In genomic region chr6:88483111-88483510, GRCm38 (mm10) we compare ENCODE assay signal across 9 mouse cellular contexts. TPM values are rescaled to one million over a fixed set of nuclear protein-coding genes. Genes with fewer than 3 reads are reported as not detected.
DNase-seq lines count a peak whose midpoint lies in the region; ATAC-seq lines count a peak whose summit lies in the region.
"Had no signal": no experiment of that assay in that cellular context is flagged by ENCODE, and none has a peak within 500 bp of the region (broad histone marks: within the 10 kb centered on the region; RNA-seq: fewer than 3 reads in every experiment).

No protein-coding gene starts in this region.

- H3K9ac ChIP-seq in forebrain, embryonic 16.5 days (replicated peaks; ENCODE audit: low read depth, low read length): no peak overlapping the region
- H3K9ac ChIP-seq in forebrain, embryonic 11.5 days (ENCODE audit: low read length): no peak overlapping the region

- H3K4me2 ChIP-seq in forebrain, embryonic 16.5 days (ENCODE audit: low read length): no peak overlapping the region
- no peak overlapping the region for H3K4me2 ChIP-seq in forebrain, embryonic 11.5 days (ENCODE audit: low read depth, low read length, severe bottlenecking)

- no peak overlapping the region for H3K4me3 ChIP-seq in forebrain, embryonic 16.5 days (replicated peaks; ENCODE audit: low read length)
- no peak overlapping the region for H3K4me3 ChIP-seq in forebrain, embryonic 11.5 days (ENCODE audit: low read depth, low read length)

- 46% methylated on average over 7 of the region's 7 CpGs for WGBS in forebrain, embryonic 16.5 days
- 76% methylated on average over 7 of the region's 7 CpGs for WGBS in forebrain, embryonic 11.5 days

- H3K36me3 ChIP-seq in forebrain, embryonic 16.5 days (ENCODE audit: control insufficient read depth, insufficient read depth): peaks cover 28% of the 10 kb centered on the region
- H3K36me3 ChIP-seq in forebrain, embryonic 11.5 days (ENCODE audit: control insufficient read depth, insufficient read depth, low read length): peaks cover 7% of the 10 kb centered on the region; the same call in 1 of the 2 replicates

- peaks cover 9% of the 10 kb centered on the region for H3K4me1 ChIP-seq in forebrain, embryonic 16.5 days (replicated peaks; ENCODE audit: control insufficient read depth, insufficient read depth, low read length)
- no peaks in the 10 kb centered on the region for H3K4me1 ChIP-seq in forebrain, embryonic 11.5 days (replicated peaks; ENCODE audit: control insufficient read depth, insufficient read depth, low read length)

- 0 out of 2 replicates have a peak, but pooled peaks have one; percentile 26 for ATAC-seq in forebrain, embryonic 16.5 days
- no peak for ATAC-seq in forebrain, embryonic 11.5 days (replicated peaks; ENCODE audit: low FRiP score)
- ATAC-seq in megakaryocyte progenitor cell, adult 5-6 weeks (replicated peaks; ENCODE audit: poor library complexity): no peak
- ATAC-seq: CD4-positive, CD25-positive, alpha-beta regulatory T cell, adult 4 months had no signal

- no peak for DNase-seq in forebrain, embryonic 11.5 days (ENCODE audit: low spot score)
- peak; percentile 97 for DNase-seq in ES-CJ7 (ENCODE audit: low read depth, low spot score)
- peak; percentile 86 for DNase-seq in cerebellum, adult 11-12 months
- DNase-seq in kidney, postnatal 14 days: peak; percentile 37
- DNase-seq in gastrocnemius, adult 18-20 months (ENCODE audit: low spot score): no peak
- no peak for DNase-seq in thymus, postnatal 4 days

- H3K27me3 ChIP-seq in forebrain, embryonic 16.5 days (replicated peaks; ENCODE audit: control insufficient read depth, insufficient read depth, low read length): no peaks in the 10 kb centered on the region
- H3K27me3 ChIP-seq in forebrain, embryonic 11.5 days (ENCODE audit: control insufficient read depth, insufficient read depth, low read length): no peaks in the 10 kb centered on the region

- H3K27ac ChIP-seq in forebrain, embryonic 16.5 days (ENCODE audit: low read length): no peak overlapping the region
- H3K27ac ChIP-seq in forebrain, embryonic 11.5 days (ENCODE audit: low read depth, low read length): no peak overlapping the region

- no peaks in the 10 kb centered on the region for H3K9me3 ChIP-seq in forebrain, embryonic 16.5 days (ENCODE audit: control insufficient read depth, low read length)
- no peaks in the 10 kb centered on the region for H3K9me3 ChIP-seq in forebrain, embryonic 11.5 days (ENCODE audit: control insufficient read depth, low read length)

RNA-seq across cellular contexts. Expression of gene Ruvbl1, which starts 17.9 kb away (rescaled TPM):
- 133 and 146 TPM in 2 replicates for polyA plus RNA-seq in forebrain, embryonic 16.5 days (2015; fragmentation: Nextera tagmentation; extraction: Ambion mirVana)
- polyA plus RNA-seq in forebrain, embryonic 11.5 days (2014; fragmentation: Nextera tagmentation; extraction: Ambion mirVana): 166 and 175 TPM in 2 replicates
- 87.3 and 97.4 TPM in 2 replicates for total RNA-seq in megakaryocyte progenitor cell, adult 5-6 weeks (2015)
- total RNA-seq in megakaryocyte progenitor cell, adult 5-6 weeks (2017): 195 and 222 TPM in 2 replicates
- total RNA-seq in gastrocnemius, adult 18-20 months (2021): 10 to 100 TPM; 21.9 to 23.9 TPM

RNA-seq across cellular contexts. Expression of gene Sec61a1, which starts 35.6 kb away (rescaled TPM):
- 170 and 178 TPM in 2 replicates for polyA plus RNA-seq in forebrain, embryonic 16.5 days (2015; fragmentation: Nextera tagmentation; extraction: Ambion mirVana)
- polyA plus RNA-seq in forebrain, embryonic 11.5 days (2014; fragmentation: Nextera tagmentation; extraction: Ambion mirVana): 199 and 202 TPM in 2 replicates
- total RNA-seq in megakaryocyte progenitor cell, adult 5-6 weeks (2015): 169 and 184 TPM in 2 replicates
- 140 and 153 TPM in 2 replicates for total RNA-seq in megakaryocyte progenitor cell, adult 5-6 weeks (2017)
- total RNA-seq in gastrocnemius, adult 18-20 months (2021): 10 to 100 TPM; 13.9 to 16.2 TPM

RNA-seq across cellular contexts. Expression of gene Eefsec, which starts 36.8 kb away (rescaled TPM):
- polyA plus RNA-seq in forebrain, embryonic 16.5 days (2015; fragmentation: Nextera tagmentation; extraction: Ambion mirVana): 29.4 and 30.8 TPM in 2 replicates
- polyA plus RNA-seq in forebrain, embryonic 11.5 days (2014; fragmentation: Nextera tagmentation; extraction: Ambion mirVana): 41.3 and 48.5 TPM in 2 replicates
- total RNA-seq in megakaryocyte progenitor cell, adult 5-6 weeks (2015): 16.5 and 17.0 TPM in 2 replicates
- total RNA-seq in megakaryocyte progenitor cell, adult 5-6 weeks (2017): 10.5 and 12.6 TPM in 2 replicates
- 1 to 10 TPM; 7.1 to 7.6 TPM for total RNA-seq in gastrocnemius, adult 18-20 months (2021)

Comparison
In these comparisons a context has a peak if more than half of its experiments do, and no peak if none do; other contexts are left out.
1. DNase-seq: peak in ES-CJ7 (single experiment), cerebellum, adult 11-12 months (single experiment) and kidney, postnatal 14 days (single experiment); none in forebrain, embryonic 11.5 days (single experiment), gastrocnemius, adult 18-20 months (single experiment) and thymus, postnatal 4 days (single experiment).
2. RNA of gene Sec61a1, which starts 35.6 kb away (total RNA-seq): 140 to 184 TPM in megakaryocyte progenitor cell, adult 5-6 weeks; 13.9 to 16.2 TPM in gastrocnemius, adult 18-20 months; every median in the first group is over 4 times any median in the second.